Comparison of ENCODE assay signal across 7 mouse cellular contexts in genomic region chr11:119928023-119928681, GRCm38 (mm10). TPM values are rescaled to one million over a fixed set of nuclear protein-coding genes. Genes with fewer than 3 reads are reported as not detected.
DNase-seq lines count a peak whose midpoint lies in the region; ATAC-seq lines count a peak whose summit lies in the region.

No protein-coding gene starts in this region.

- DNase-seq in 3134 (ENCODE audit: extremely low read depth, insufficient read length, low spot score) (peak; percentile 75), A20 (ENCODE audit: low read depth, low spot score) (peak; percentile 88)
- peak; percentile 71 to 85 for DNase-seq in heart, adult 18-20 months
- DNase-seq in layer of hippocampus, postnatal 36 days, result peak; percentile 50 to 52
- peak; percentile 89 for DNase-seq in naive thymus-derived CD4-positive, alpha-beta T cell, adult 2 months (ENCODE audit: low read depth)
- DNase-seq in embryo, embryonic 10.5 days (ENCODE audit: low spot score), result no peak

- ATAC-seq in erythroid progenitor cell, adult 5-6 weeks (replicated peaks; ENCODE audit: low FRiP score, poor library complexity, severe bottlenecking), result no peak

RNA-seq across cellular contexts. Expression of gene Baiap2, which starts 14.4 kb away (rescaled TPM):
- 10 to 100 TPM in 1 of 2 experiments, 1 to 10 TPM in 1; 6.5 to 10.7 TPM for total RNA-seq in heart, adult 18-20 months (2021)
- 100 to 1,000 TPM; 246 to 257 TPM for total RNA-seq in layer of hippocampus, postnatal 36 days (2021)
- 1.3 and 1.4 TPM in 2 replicates for total RNA-seq in erythroid progenitor cell, adult 5-6 weeks (2015; ENCODE audit: low replicate concordance)
- total RNA-seq in erythroid progenitor cell, adult 5-6 weeks (2017; ENCODE audit: low replicate concordance), result 3.2 and 5.3 TPM in 2 replicates

RNA-seq across cellular contexts. Expression of gene Chmp6, which starts 14.9 kb away (rescaled TPM):
- 10 to 100 TPM; 27.8 to 30.2 TPM for total RNA-seq in heart, adult 18-20 months (2021)
- 10 to 100 TPM; 33.3 to 38.4 TPM for total RNA-seq in layer of hippocampus, postnatal 36 days (2021)
- 1.3 and 14.4 TPM in 2 replicates for total RNA-seq in erythroid progenitor cell, adult 5-6 weeks (2015; ENCODE audit: low replicate concordance)
- 10.3 and 10.4 TPM in 2 replicates for total RNA-seq in erythroid progenitor cell, adult 5-6 weeks (2017; ENCODE audit: low replicate concordance)

Comparison
In these comparisons a context has a peak if more than half of its experiments do, and no peak if none do; other contexts are left out.
1. RNA of gene Baiap2, which starts 14.4 kb away (total RNA-seq): 246 to 257 TPM in layer of hippocampus, postnatal 36 days; 6.5 to 10.7 TPM in heart, adult 18-20 months and 1.3 to 5.3 TPM in erythroid progenitor cell, adult 5-6 weeks; every median in the first group is over 10 times any median in the second.